Mouse (Mus musculus) liver, embryonic 14.5 days (tissue): ENCODE measurements around the gene Zfp950. TPM values are rescaled to one million over a fixed set of nuclear protein-coding genes. Genes with fewer than 3 reads are reported as not detected.
A peak's percentile ranks its signal among the peaks of the same experiment; 100 is the strongest.

Experiments
- ATAC-seq: fragments of 200-750 bp; cut with Nextera tagmentation; 2 replicates; pipeline ENCODE4 v1.8.0; 2017; ENCODE audit warnings: moderate number of reproducible peaks, mild to moderate bottlenecking, moderate library complexity; ENCODE audit not compliant: insufficient read depth
- DNase-seq, 3 experiments: peaks; one replicate each; pipeline ENCODE4 v3.0.0-alpha.2; 2012 to 2013; ENCODE audit warnings: low read depth in 3 of 3, low spot score in 3 of 3
- H3K27ac ChIP-seq: fragments of 300-500 bp; sonication (generic); 2 replicates; pipeline ENCODE4 v1.5.1; 2014; ENCODE audit warnings: moderate library complexity, mild to moderate bottlenecking, control low read depth, inconsistent platforms
- H3K27me3 ChIP-seq: fragments of 300-500 bp; sonication (generic); 2 replicates; pipeline ENCODE4 v1.6.1; 2014; ENCODE audit warnings: mild to moderate bottlenecking, low read length, moderate library complexity; ENCODE audit not compliant: control insufficient read depth, insufficient read depth
- H3K36me3 ChIP-seq: fragments of 300-500 bp; sonication (generic); replicated peaks from 2 replicates; pipeline ENCODE4 v1.6.1; 2014; ENCODE audit warnings: low read depth; ENCODE audit not compliant: control insufficient read depth, insufficient read depth
- H3K4me1 ChIP-seq, 2 experiments: fragments of 200-500 bp in 1 of 2; fragments of 300-500 bp in 1 of 2; sonication (generic) in 1 of 2; replicated peaks; 2 replicates each; pipeline ENCODE4 v1.6.1; 2012 to 2014; ENCODE audit warnings: antibody characterized with exemption in 1 of 2, inconsistent platforms in 1 of 2, low read length in 1 of 2; ENCODE audit not compliant: control insufficient read depth in 2 of 2, insufficient read depth in 2 of 2
- H3K4me2 ChIP-seq: fragments of 300-500 bp; sonication (generic); 2 replicates; pipeline ENCODE4 v1.6.1; 2014; ENCODE audit warnings: low read depth, mild to moderate bottlenecking, control low read depth, moderate library complexity
- H3K4me3 ChIP-seq, 2 experiments: fragments of 200-500 bp in 1 of 2; fragments of 300-500 bp in 1 of 2; sonication (generic) in 1 of 2; 2 replicates each; pipeline ENCODE4 v1.5.1; 2012 to 2014; ENCODE audit warnings: low read depth in 2 of 2, low read length in 2 of 2, mild to moderate bottlenecking in 2 of 2, control low read depth in 1 of 2, inconsistent platforms in 1 of 2, moderate library complexity in 1 of 2; ENCODE audit not compliant: insufficient read depth in 1 of 2
- H3K9ac ChIP-seq: fragments of 300-500 bp; sonication (generic); replicated peaks from 2 replicates; pipeline ENCODE4 v1.6.1; 2014; ENCODE audit warnings: mild to moderate bottlenecking, control low read depth, moderate library complexity
- H3K9me3 ChIP-seq: fragments of 300-500 bp; sonication (generic); 2 replicates; pipeline ENCODE4 v1.6.1; 2016; ENCODE audit warnings: low read length, mixed read lengths; ENCODE audit not compliant: control insufficient read depth
- CTCF ChIP-seq: IDR thresholded peaks from 2 replicates; pipeline ENCODE4 v1.5.1; 2016; ENCODE audit warnings: antibody characterized with exemption, low read depth, control low read depth
- EP300 ChIP-seq: IDR thresholded peaks from 2 replicates; pipeline ENCODE4 v1.6.1; 2016; ENCODE audit warnings: antibody characterized with exemption, low read depth
- WGBS: fragments of 180-500 bp; shearing (Covaris S2); extraction: QIAGEN DNeasy Blood & Tissue Kit; methylation state at CpG from one replicate; pipeline ENCODE4 v1.1.7; 2014; ENCODE audit not compliant: insufficient replicate concordance; 5-methylcytosine and 5-hydroxymethylcytosine counted together
- polyA plus RNA-seq, 2 experiments: library from polyadenylated mRNA; depleted of rRNA in 1 of 2; stranded (reverse) in 1 of 2; unstranded in 1 of 2; fragments of >200 nt; fragmentation: Nextera tagmentation in 1 of 2; extraction: Ambion mirVana in 1 of 2; gene quantifications; 2 replicates each; pipeline versions ENCODE4 v1.2.1 to v1.2.3; 2012 to 2014

The Zfp950 gene
- polyA plus RNA-seq, 2 experiments, result 5.7 to 10.5 TPM

GRCm38 (mm10) chr19:61057581-61057980 is 83.1 kb downstream of the Zfp950 start:
- DNase-seq, result peak in 1 of 3 experiments; percentile 17
- Histone ChIP-seq H3K27ac (no peak overlapping the region), H3K4me1 (peaks cover 0 to 11% of the 10 kb centered on the region in 2 experiments; a peak in 2 of 4 replicates), H3K9ac (no peak overlapping the region), H3K9me3 (no peaks in the 10 kb centered on the region), H3K27me3 (no peaks in the 10 kb centered on the region), H3K4me3 (no peak overlapping the region), H3K36me3 (no peaks in the 10 kb centered on the region), H3K4me2 (no peak overlapping the region)
- no peak for TF ChIP-seq EP300
- no peak for TF ChIP-seq CTCF
- 49% methylated on average over 3 of the region's 3 CpGs for WGBS
- no peak for ATAC-seq

- DNase-seq (no peak), ATAC-seq (no peak)
- Histone ChIP-seq H3K36me3 (no peaks in the 10 kb centered on the region), H3K9me3 (no peaks in the 10 kb centered on the region), H3K4me3 (no peak overlapping the region), H3K4me2 (no peak overlapping the region), H3K27me3 (no peaks in the 10 kb centered on the region), H3K27ac (no peak overlapping the region), H3K9ac (no peak overlapping the region), H3K4me1 (peaks cover 0 to 11% of the 10 kb centered on the region in 2 experiments; a peak in 2 of 4 replicates)
- no peak for TF ChIP-seq CTCF
- no peak for TF ChIP-seq EP300
- WGBS, result 50% methylated on average over 5 of the region's 5 CpGs
These were observed 83.7 kb downstream of the Zfp950 start for GRCm38 (mm10) chr19:61056783-61057410.

GRCm38 (mm10) chr19:61052786-61053185 is 87.9 kb downstream of the Zfp950 start:
- ATAC-seq (no peak), DNase-seq (no peak)
- no peaks in the 10 kb centered on the region for H3K36me3 ChIP-seq
- TF ChIP-seq CTCF (no peak), EP300 (no peak)
- no peaks in the 10 kb centered on the region for H3K9me3 ChIP-seq
- no peak overlapping the region for H3K4me3 ChIP-seq
- no peak overlapping the region for H3K9ac ChIP-seq
- H3K27me3 ChIP-seq, result no peaks in the 10 kb centered on the region
- no peak overlapping the region for H3K4me2 ChIP-seq
- H3K4me1 ChIP-seq, result peaks cover 0 to 8% of the 10 kb centered on the region in 2 experiments; a peak in 1 of 4 replicates
- no peak overlapping the region for H3K27ac ChIP-seq

GRCm38 (mm10) chr19:61052008-61052407 is 88.6 kb downstream of the Zfp950 start:
- H3K27me3 ChIP-seq, result no peaks in the 10 kb centered on the region
- no peak for ATAC-seq
- DNase-seq, result no peak

GRCm38 (mm10) chr19:61051151-61051550 is 89.5 kb downstream of the Zfp950 start:
- no peak overlapping the region for H3K4me3 ChIP-seq
- ATAC-seq, result no peak
- no peaks in the 10 kb centered on the region for H3K27me3 ChIP-seq
- no peaks in the 10 kb centered on the region for H3K9me3 ChIP-seq
- TF ChIP-seq CTCF, result no peak
- no peak for TF ChIP-seq EP300
- WGBS, result 65% methylated on average over 1 of the region's 1 CpGs
- no peak for DNase-seq
- no peaks in the 10 kb centered on the region for H3K36me3 ChIP-seq
- no peak overlapping the region for H3K27ac ChIP-seq
- no peak overlapping the region for H3K9ac ChIP-seq
- H3K4me2 ChIP-seq, result no peak overlapping the region
- no peaks in the 10 kb centered on the region for H3K4me1 ChIP-seq

More at GRCm38 (mm10) chr19:61052008-61052407, 88.6 kb downstream of the Zfp950 start:
- 0 out of 4 replicates have a peak, but pooled peaks cover 0 to 2% of the 10 kb centered on the region in 2 experiments for H3K4me1 ChIP-seq
- no peak overlapping the region for H3K9ac ChIP-seq
- H3K4me2 ChIP-seq, result no peak overlapping the region
- no peaks in the 10 kb centered on the region for H3K36me3 ChIP-seq
- no peak overlapping the region for H3K27ac ChIP-seq
- no peak for TF ChIP-seq CTCF
- no peak for TF ChIP-seq EP300
- H3K9me3 ChIP-seq, result no peaks in the 10 kb centered on the region
- no peak overlapping the region for H3K4me3 ChIP-seq
